Mouse (Mus musculus): ENCODE data around the gene Tanc2. TPM values are rescaled to one million over a fixed set of nuclear protein-coding genes. Genes with fewer than 3 reads are reported as not detected.
A peak's percentile ranks its signal among the peaks of the same experiment; 100 is the strongest.

The Tanc2 gene
- total and polyA plus RNA-seq, 2 experiments from 2014 or later, result 26.8 to 83.4 TPM

- H3K9me3 ChIP-seq (ENCODE audit: low read length), result no peaks in the 10 kb centered on the region
- no peaks in the 10 kb centered on the region for H3K4me1 ChIP-seq (ENCODE audit: insufficient read depth, low read length)
- WGBS, result 84% methylated on average over 8 of the region's 8 CpGs
- no peaks in the 10 kb centered on the region for H3K27me3 ChIP-seq (ENCODE audit: insufficient read depth, low read length)
- no peak overlapping the region for H3K4me3 ChIP-seq (ENCODE audit: low read length)
- no peak overlapping the region for H3K4me2 ChIP-seq (ENCODE audit: low read depth, low read length)
- DNase-seq (ENCODE audit: low spot score) (no peak), ATAC-seq (no peak)
- no peak overlapping the region for H3K9ac ChIP-seq (replicated peaks; ENCODE audit: low read length)
- H3K27ac ChIP-seq, result no peak overlapping the region
- H3K36me3 ChIP-seq (ENCODE audit: insufficient read depth, low read length), result no peaks in the 10 kb centered on the region
- no peak for TF ChIP-seq CTCF (IDR thresholded peaks at IDR 0.05; ENCODE audit: low read depth)
These were observed 17.8 kb upstream of the Tanc2 start for GRCm38 (mm10) chr11:105571996-105572395.

DNA sequence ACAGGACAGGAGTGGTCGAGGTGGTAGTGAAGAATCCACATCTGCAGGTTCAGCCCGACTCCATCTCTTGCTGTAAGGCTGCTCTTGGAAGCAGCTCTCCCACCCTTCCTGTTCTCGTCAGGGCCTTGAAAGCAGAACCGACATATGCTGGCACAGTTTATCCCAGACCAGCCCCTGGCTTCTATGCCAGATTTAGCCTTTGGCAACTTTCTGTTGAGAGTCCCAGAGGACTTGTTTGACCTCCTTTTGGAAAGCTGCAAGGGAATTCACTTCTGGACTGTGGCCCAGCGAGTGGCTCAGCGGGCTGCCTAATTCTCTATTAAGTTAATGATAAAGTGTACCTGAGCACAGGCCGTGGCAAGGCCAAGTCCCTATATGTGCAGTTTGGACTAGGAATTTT lies 15.5 kb upstream of the Tanc2 start:
- Histone ChIP-seq H3K9ac (replicated peaks; ENCODE audit: low read length) (no peak overlapping the region), H3K9me3 (ENCODE audit: low read length) (no peaks in the 10 kb centered on the region), H3K4me3 (ENCODE audit: low read length) (no peak overlapping the region), H3K27me3 (ENCODE audit: insufficient read depth, low read length) (no peaks in the 10 kb centered on the region), H3K36me3 (ENCODE audit: insufficient read depth, low read length) (no peaks in the 10 kb centered on the region), H3K4me1 (ENCODE audit: insufficient read depth, low read length) (no peaks in the 10 kb centered on the region), H3K4me2 (ENCODE audit: low read depth, low read length) (no peak overlapping the region), H3K27ac (no peak overlapping the region)
- ATAC-seq, result no peak
- peak; percentile 81 for DNase-seq (ENCODE audit: low spot score)
- TF ChIP-seq CTCF (IDR thresholded peaks at IDR 0.05; ENCODE audit: low read depth), result no peak
- 36% methylated on average over 7 of the region's 7 CpGs for WGBS

- no peaks in the 10 kb centered on the region for H3K36me3 ChIP-seq (ENCODE audit: insufficient read depth, low read length)
- H3K4me3 ChIP-seq (ENCODE audit: low read length), result no peak overlapping the region
- no peaks in the 10 kb centered on the region for H3K4me1 ChIP-seq (ENCODE audit: insufficient read depth, low read length)
- H3K9me3 ChIP-seq (ENCODE audit: low read length), result 0 out of 2 replicates have a peak, but pooled peaks cover 3% of the 10 kb centered on the region
- H3K9ac ChIP-seq (replicated peaks; ENCODE audit: low read length), result no peak overlapping the region
- no peaks in the 10 kb centered on the region for H3K27me3 ChIP-seq (ENCODE audit: insufficient read depth, low read length)
- no peak overlapping the region for H3K4me2 ChIP-seq (ENCODE audit: low read depth, low read length)
- no peak for DNase-seq (ENCODE audit: low spot score)
- no peak for ATAC-seq
- no peak overlapping the region for H3K27ac ChIP-seq
- no peak for TF ChIP-seq CTCF (IDR thresholded peaks at IDR 0.05; ENCODE audit: low read depth)
These were observed 12.6 kb upstream of the Tanc2 start for GRCm38 (mm10) chr11:105577211-105577610.

DNA sequence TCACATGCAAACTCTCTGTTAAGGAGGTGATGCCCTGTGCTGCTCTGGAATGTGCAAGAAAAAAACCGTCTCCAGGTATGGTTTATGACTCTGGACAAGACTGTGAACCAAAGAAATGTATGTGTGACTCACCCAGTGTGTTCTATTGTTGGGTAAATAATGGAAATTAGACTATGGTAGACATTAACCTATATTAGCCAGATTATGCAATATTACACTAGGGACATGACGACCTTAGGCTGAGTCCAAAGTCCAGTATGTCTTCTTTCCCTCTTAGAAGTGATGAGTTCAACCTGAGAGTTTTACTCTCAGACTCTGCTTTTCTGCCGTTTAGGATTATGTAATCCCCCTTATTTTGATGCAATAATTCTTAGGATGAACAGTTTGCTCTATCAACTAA lies 7.8 kb upstream of the Tanc2 start:
- no peak overlapping the region for H3K4me2 ChIP-seq (ENCODE audit: low read depth, low read length)
- no peak overlapping the region for H3K27ac ChIP-seq
- no peak overlapping the region for H3K4me3 ChIP-seq (ENCODE audit: low read length)
- no peak for ATAC-seq
- H3K4me1 ChIP-seq (ENCODE audit: insufficient read depth, low read length), result no peaks in the 10 kb centered on the region
- no peak for DNase-seq (ENCODE audit: low spot score)
- no peaks in the 10 kb centered on the region for H3K36me3 ChIP-seq (ENCODE audit: insufficient read depth, low read length)
- WGBS, result 93% methylated on average over 3 of the region's 3 CpGs
- H3K9me3 ChIP-seq (ENCODE audit: low read length), result 0 out of 2 replicates have a peak, but pooled peaks cover 3% of the 10 kb centered on the region
- TF ChIP-seq CTCF (IDR thresholded peaks at IDR 0.05; ENCODE audit: low read depth), result no peak
- no peak overlapping the region for H3K9ac ChIP-seq (replicated peaks; ENCODE audit: low read length)
- H3K27me3 ChIP-seq (ENCODE audit: insufficient read depth, low read length), result no peaks in the 10 kb centered on the region

GRCm38 (mm10) chr11:105589231-105589876 lies 432 bp upstream of the Tanc2 start:
- Histone ChIP-seq H3K27ac (peak overlapping the region; percentile 93), H3K27me3 (ENCODE audit: insufficient read depth, low read length) (no peaks in the 10 kb centered on the region), H3K4me1 (ENCODE audit: insufficient read depth, low read length) (peaks cover 5% of the 10 kb centered on the region; the same call in 1 of the 2 replicates), H3K9ac (replicated peaks; ENCODE audit: low read length) (peak overlapping the region; percentile 92), H3K4me2 (ENCODE audit: low read depth, low read length) (peak overlapping the region; percentile 82), H3K9me3 (ENCODE audit: low read length) (no peaks in the 10 kb centered on the region), H3K4me3 (ENCODE audit: low read length) (peak overlapping the region; percentile 95), H3K36me3 (ENCODE audit: insufficient read depth, low read length) (no peaks in the 10 kb centered on the region)
- ATAC-seq (peak; percentile 94), DNase-seq (ENCODE audit: low spot score) (peak; percentile 95)
- 3% methylated on average over 43 of the region's 70 CpGs for WGBS
- TF ChIP-seq CTCF (IDR thresholded peaks at IDR 0.05; ENCODE audit: low read depth), result no peak; the same call in 1 of the 2 replicates

DNA sequence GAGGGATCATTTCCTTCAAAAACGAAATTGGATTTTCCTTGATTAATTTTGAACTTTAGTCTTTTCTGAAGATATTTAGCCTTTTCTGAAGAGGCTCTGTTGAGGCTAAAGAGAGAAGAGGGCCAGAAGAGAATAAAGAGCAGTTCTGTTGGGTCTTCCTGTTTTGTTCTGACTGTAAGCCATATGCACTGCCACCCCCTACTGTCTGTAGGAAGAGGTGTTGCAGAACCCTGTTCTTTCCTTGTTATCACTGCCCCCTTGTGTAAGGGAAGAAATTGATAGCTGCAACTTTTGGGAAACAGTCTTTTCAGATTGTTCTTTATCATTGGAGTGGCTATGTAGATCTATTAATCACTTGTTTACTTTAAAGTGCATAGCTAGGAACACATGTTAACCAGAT lies 2.1 kb downstream of the Tanc2 start:
- DNase-seq (ENCODE audit: low spot score), result peak; percentile 88
- H3K36me3 ChIP-seq (ENCODE audit: insufficient read depth, low read length), result no peaks in the 10 kb centered on the region
- TF ChIP-seq CTCF (IDR thresholded peaks at IDR 0.05; ENCODE audit: low read depth), result peak; percentile 97
- WGBS, result 34% methylated on average over 1 of the region's 1 CpGs
- no peaks in the 10 kb centered on the region for H3K27me3 ChIP-seq (ENCODE audit: insufficient read depth, low read length)
- ATAC-seq, result no peak
- no peak overlapping the region for H3K27ac ChIP-seq
- no peaks in the 10 kb centered on the region for H3K9me3 ChIP-seq (ENCODE audit: low read length)
- H3K9ac ChIP-seq (replicated peaks; ENCODE audit: low read length), result 0 out of 2 replicates have a peak overlapping the region, but pooled peaks have one; percentile 92
- peak overlapping the region; percentile 95 for H3K4me3 ChIP-seq (ENCODE audit: low read length)
- H3K4me2 ChIP-seq (ENCODE audit: low read depth, low read length), result peak overlapping the region; percentile 82
- H3K4me1 ChIP-seq (ENCODE audit: insufficient read depth, low read length), result peaks cover 5% of the 10 kb centered on the region; the same call in 1 of the 2 replicates

GRCm38 (mm10) chr11:105602177-105602576 lies 12.4 kb downstream of the Tanc2 start:
- Histone ChIP-seq H3K4me2 (ENCODE audit: low read depth, low read length) (no peak overlapping the region), H3K9me3 (ENCODE audit: low read length) (no peaks in the 10 kb centered on the region), H3K4me1 (ENCODE audit: insufficient read depth, low read length) (no peaks in the 10 kb centered on the region), H3K9ac (replicated peaks; ENCODE audit: low read length) (no peak overlapping the region), H3K36me3 (ENCODE audit: insufficient read depth, low read length) (no peaks in the 10 kb centered on the region), H3K27me3 (ENCODE audit: insufficient read depth, low read length) (no peaks in the 10 kb centered on the region), H3K4me3 (ENCODE audit: low read length) (no peak overlapping the region), H3K27ac (no peak overlapping the region)
- DNase-seq (ENCODE audit: low spot score), result no peak
- TF ChIP-seq CTCF (IDR thresholded peaks at IDR 0.05; ENCODE audit: low read depth), result no peak
- no peak for ATAC-seq
